In genomic region chrX:169997854-169998456, GRCm38 (mm10) we compare ENCODE assay signal across 8 mouse cellular contexts. TPM values are rescaled to one million over a fixed set of nuclear protein-coding genes. Genes with fewer than 3 reads are reported as not detected.
DNase-seq lines count a peak whose midpoint lies in the region; ATAC-seq lines count a peak whose summit lies in the region.
"Not testable (repeated sequence)": the region's sequence is repeated elsewhere in the genome, so short reads cannot be mapped to it uniquely, and the experiment has no call there.

No protein-coding gene starts in this region.

- not testable (repeated sequence) for H3K36me3 ChIP-seq in hindbrain, embryonic 16.5 days (ENCODE audit: control insufficient read depth, insufficient read depth, low read length); macrophage (ENCODE audit: inconsistent target)

- H3K79me2 ChIP-seq in macrophage (ENCODE audit: inconsistent target): not testable (repeated sequence)

- peak overlapping the region; percentile 57 for H3K9ac ChIP-seq in hindbrain, embryonic 16.5 days (ENCODE audit: low read depth, low read length)

- peak overlapping the region; percentile 62 for H3K4me2 ChIP-seq in hindbrain, embryonic 16.5 days (ENCODE audit: low read length)

- 8% methylated on average over 8 of the region's 37 CpGs for WGBS in hindbrain, embryonic 16.5 days
- WGBS in macrophage (ENCODE audit: missing documents): 42% methylated on average over 37 of the region's 37 CpGs

- H3K27me3 ChIP-seq in hindbrain, embryonic 16.5 days (replicated peaks; ENCODE audit: control insufficient read depth, insufficient read depth, low read length): not testable (repeated sequence)

- peak overlapping the region; percentile 54 for H3K27ac ChIP-seq in hindbrain, embryonic 16.5 days (ENCODE audit: low read depth, low read length)
- H3K27ac ChIP-seq in macrophage: not testable (repeated sequence)

- H3K4me3 ChIP-seq in hindbrain, embryonic 16.5 days (ENCODE audit: low read length): peak overlapping the region; percentile 41
- peak overlapping the region; percentile 9; the same call in 1 of the 2 replicates for H3K4me3 ChIP-seq in macrophage (ENCODE audit: inconsistent target)

- DNase-seq in WW6 (ENCODE audit: low read depth, low spot score): peak; percentile 100
- DNase-seq in cerebellum, postnatal 4 days (ENCODE audit: low spot score in 2 of 2): peak; percentile 100
- peak; percentile 97 for DNase-seq in gastrocnemius, adult 18-20 months (ENCODE audit: low spot score)
- DNase-seq in left cerebral cortex, adult 18-20 months (ENCODE audit: low spot score in 2 of 2): peak; percentile 99 to 100
- DNase-seq in right cerebral cortex, adult 18-20 months: peak; percentile 100
- peak; percentile 100 for DNase-seq in urinary bladder, postnatal 10 days (ENCODE audit: low spot score)

- peak; percentile 90 for ATAC-seq in hindbrain, embryonic 16.5 days

- H3K4me1 ChIP-seq in hindbrain, embryonic 16.5 days (ENCODE audit: control insufficient read depth, insufficient read depth, low read depth, low read length): not testable (repeated sequence)

- H3K9me3 ChIP-seq in hindbrain, embryonic 16.5 days (ENCODE audit: control insufficient read depth, low read length): not testable (repeated sequence)

RNA-seq across cellular contexts. Expression of gene Gm21887, which starts 11.5 kb away (rescaled TPM):
- 10 to 100 TPM; 18.0 to 35.3 TPM for total RNA-seq in gastrocnemius, adult 18-20 months (2021)
- polyA plus RNA-seq in hindbrain, embryonic 16.5 days (2015; fragmentation: Nextera tagmentation; extraction: Ambion mirVana): 91.3 and 180 TPM in 2 replicates
- total RNA-seq in left cerebral cortex, adult 18-20 months (2021): 100 to 1,000 TPM in 1 of 2 experiments, 10 to 100 TPM in 1; 96.1 to 185 TPM
- total RNA-seq in macrophage (2018; cell fraction: chromatin; rRNA removed): 1,000 to 10,000 TPM in 16 of 26 experiments, 100 to 1,000 TPM in 10; 644 to 7,809 (median 1,101) TPM
- 100 to 1,000 TPM in 1 of 26 experiments, 10 to 100 TPM in 25; 11.8 to 160 (median 27.3) TPM for total RNA-seq in macrophage (2018; cell fraction: cytosol; rRNA removed)
- total RNA-seq in macrophage (2018; cell fraction: nucleus; rRNA removed): 1,000 to 10,000 TPM in 5 of 26 experiments, 100 to 1,000 TPM in 20, 10 to 100 TPM in 1; 96.6 to 1,945 (median 481) TPM
- polyA plus RNA-seq in macrophage (2018): 45.5 to 114 TPM (median 105 TPM) in 3 replicates
